8 mouse cellular contexts compared by ENCODE assay signal in the genomic region with DNA sequence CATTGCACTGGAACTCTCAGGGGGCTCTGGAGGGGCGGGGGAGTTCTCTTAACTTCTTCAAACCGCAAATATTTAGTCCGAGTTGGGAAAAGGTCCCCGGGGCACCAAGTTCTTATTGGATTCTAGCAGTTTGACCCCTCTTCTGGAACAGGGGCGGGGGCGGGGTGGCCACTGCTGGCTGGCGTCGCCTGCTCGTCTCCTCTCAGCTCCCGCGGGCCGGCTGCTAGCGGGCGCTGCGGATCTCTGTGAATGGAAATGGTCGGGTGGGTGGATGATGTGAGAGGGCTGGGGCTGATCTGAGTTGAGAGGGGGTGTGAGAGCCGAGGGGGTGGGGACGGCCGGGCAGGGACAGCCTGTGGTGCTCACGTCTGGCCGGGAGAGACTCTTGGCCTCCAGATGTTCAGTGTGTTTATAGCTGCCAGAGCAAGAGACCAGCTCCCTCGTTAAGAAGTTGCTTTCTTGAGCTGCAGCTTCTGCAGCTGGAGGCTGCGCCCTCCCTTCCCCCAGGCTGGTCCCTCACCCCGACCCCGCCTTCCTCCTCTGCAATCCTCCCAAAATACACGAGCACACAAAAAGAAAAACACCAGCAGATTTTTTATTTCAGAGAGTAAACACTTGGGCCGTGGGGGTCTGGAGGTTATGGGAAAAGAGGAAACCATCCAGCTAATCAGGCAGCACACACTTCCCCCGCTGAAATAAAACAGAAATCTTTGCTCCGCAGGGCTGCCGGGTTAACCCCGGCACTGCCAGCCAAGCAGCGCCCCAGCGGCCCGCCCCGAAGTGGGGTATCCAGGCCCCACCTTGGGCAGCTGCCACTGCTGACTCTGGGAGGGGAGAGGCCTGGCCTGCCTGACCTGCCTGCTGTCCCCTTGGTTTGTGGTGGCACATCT. TPM values are rescaled to one million over a fixed set of nuclear protein-coding genes. Genes with fewer than 3 reads are reported as not detected.
DNase-seq lines count a peak whose midpoint lies in the region; ATAC-seq lines count a peak whose summit lies in the region.

No protein-coding gene starts in this region.

- peak overlapping the region; percentile 69 for H3K4me2 ChIP-seq in midbrain, embryonic 15.5 days

- 1% methylated on average over 35 of the region's 35 CpGs for WGBS in midbrain, embryonic 15.5 days

- peak; percentile 47 for DNase-seq in Muller cell, postnatal 12 days (ENCODE audit: inconsistent ontology term)
- DNase-seq in gastrocnemius, postnatal 4 days (ENCODE audit: low spot score in 2 of 2) = peak; percentile 46 to 66
- peak; percentile 62 for DNase-seq in liver
- DNase-seq in spleen, postnatal 4 days (ENCODE audit: low spot score in 2 of 2) = peak; percentile 50 to 76
- no peak for DNase-seq in cerebellum, adult 9-11 months

- H3K27ac ChIP-seq in midbrain, embryonic 15.5 days = no peak overlapping the region

- H3K9me3 ChIP-seq in midbrain, embryonic 15.5 days = no peaks in the 10 kb centered on the region

- peaks cover 56% of the 10 kb centered on the region for H3K27me3 ChIP-seq in midbrain, embryonic 15.5 days (replicated peaks)

- H3K4me3 ChIP-seq in midbrain, embryonic 15.5 days = peak overlapping the region; percentile 32

- ATAC-seq in common myeloid progenitor, adult 5-6 weeks (replicated peaks; ENCODE audit: low read depth, poor library complexity, severe bottlenecking) = peak; percentile 82
- peak; percentile 56 for ATAC-seq in inflammation-experienced regulatory T-cells, adult 6 months
- peak; percentile 59 for ATAC-seq in midbrain, embryonic 15.5 days (replicated peaks)

- H3K36me3 ChIP-seq in midbrain, embryonic 15.5 days (replicated peaks) = no peaks in the 10 kb centered on the region

- H3K9ac ChIP-seq in midbrain, embryonic 15.5 days = peak overlapping the region; percentile 20; the same call in 1 of the 2 replicates

- H3K4me1 ChIP-seq in midbrain, embryonic 15.5 days = peaks cover 38% of the 10 kb centered on the region

RNA-seq across cellular contexts. Expression of gene Ets1, which starts 36.2 kb away (rescaled TPM):
- total RNA-seq in common myeloid progenitor, adult 5-6 weeks (2017) = 6.4 and 8.4 TPM in 2 replicates
- total RNA-seq in gastrocnemius, postnatal 4 days (2021) = 10 to 100 TPM; 55.1 to 59.1 TPM
- 100 to 1,000 TPM; 831 to 847 (median 840) TPM for polyA plus RNA-seq in inflammation-experienced regulatory T-cells, adult 6 months (2017; shearing (Covaris generic))
- 18.6 and 20.8 TPM in 2 replicates for polyA plus RNA-seq in midbrain, embryonic 15.5 days (2015; fragmentation: Nextera tagmentation; extraction: Ambion mirVana)
